Mouse (Mus musculus) megakaryocyte, embryonic 14.5 days (primary cell): ENCODE measurements around the gene Rac3. TPM values are rescaled to one million over a fixed set of nuclear protein-coding genes. Genes with fewer than 3 reads are reported as not detected.

ENCODE experiments used
- H3K27me3 ChIP-seq: replicated peaks from 2 replicates; pipeline ENCODE3; 2012; ENCODE audit warnings: inconsistent platforms
- H3K36me3 ChIP-seq: replicated peaks from 2 replicates; pipeline ENCODE3; 2012; ENCODE audit warnings: low read length, inconsistent platforms, mixed read lengths
- H3K4me1 ChIP-seq: 2 replicates; pipeline ENCODE4 v1.6.1; 2012; ENCODE audit warnings: inconsistent platforms
- H3K4me3 ChIP-seq: replicated peaks from 2 replicates; pipeline ENCODE3; 2012; ENCODE audit warnings: moderate library complexity, mild to moderate bottlenecking, inconsistent platforms
- H3K9me3 ChIP-seq: 2 replicates; pipeline ENCODE4 v1.6.1; 2012; ENCODE audit warnings: inconsistent platforms
- FLI1 ChIP-seq: IDR thresholded peaks from 2 replicates; pipeline ENCODE4 v1.6.1; 2012; ENCODE audit warnings: low read length, inconsistent platforms, mixed read lengths
- GATA1 ChIP-seq: IDR thresholded peaks from 3 replicates; pipeline ENCODE4 v1.6.1; 2012; ENCODE audit warnings: mixed read lengths, low read length, inconsistent platforms, borderline replicate concordance
- polyA plus RNA-seq: library from polyadenylated mRNA; stranded (reverse); fragments of >175 nt; gene quantifications from 2 replicates; pipeline ENCODE4 v1.2.3, GENCODE M21; 2012; ENCODE audit warnings: low replicate concordance; ENCODE audit not compliant: insufficient read depth

The Rac3 gene
- polyA plus RNA-seq, 1 experiment = 1.8 TPM

DNA sequence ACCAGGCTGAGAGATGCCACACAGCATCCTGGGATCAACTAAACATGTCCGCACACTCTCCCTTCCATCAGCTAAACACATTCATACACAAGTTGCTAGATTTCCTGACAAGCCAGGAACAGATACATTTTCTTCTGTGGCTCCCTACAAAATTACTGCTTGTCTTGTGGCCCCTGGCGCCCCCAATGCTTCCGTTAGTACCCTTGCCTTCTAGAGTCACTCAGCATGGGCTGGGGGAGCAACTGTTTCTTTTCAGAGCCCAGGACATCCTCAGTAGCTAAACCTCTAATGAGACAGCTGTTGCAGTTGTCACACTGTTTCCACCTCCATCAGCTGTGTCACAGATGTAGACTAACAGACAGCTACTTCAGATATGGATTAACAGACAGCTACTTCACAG is 51.5 kb downstream of the Rac3 start:
- no peaks in the 10 kb centered on the region for H3K36me3 ChIP-seq
- TF ChIP-seq FLI1 (no peak), GATA1 (no peak)
- H3K9me3 ChIP-seq = no peaks in the 10 kb centered on the region
- no peak overlapping the region for H3K4me3 ChIP-seq
- H3K27me3 ChIP-seq = peaks cover 19% of the 10 kb centered on the region
- peaks cover 25% of the 10 kb centered on the region for H3K4me1 ChIP-seq

Other genes starting within 250 kb of the Rac3 start
- gene Mrpl12, start 236.9 kb upstream of the Rac3 start, polyA plus RNA-seq = 217 and 285 TPM in 2 replicates
- 47.3 and 132 TPM in 2 replicates for gene Slc25a10, start 229.6 kb upstream of the Rac3 start, polyA plus RNA-seq
- gene Gcgr, start 190.8 kb upstream of the Rac3 start, polyA plus RNA-seq = not detected in 2 replicates
- 227 and 338 TPM in 2 replicates for gene Mcrip1, start 171.7 kb upstream of the Rac3 start, polyA plus RNA-seq
- 0.25 TPM in 1 of 2 replicates, not detected in the other for gene Ppp1r27, start 170.3 kb upstream of the Rac3 start, polyA plus RNA-seq
- gene P4hb, start 148.2 kb upstream of the Rac3 start, polyA plus RNA-seq = 1,223 and 1,872 TPM in 2 replicates
- 1,582 and 1,923 TPM in 2 replicates for gene Arhgdia, start 139.8 kb upstream of the Rac3 start, polyA plus RNA-seq
- gene Alyref, start 123.1 kb upstream of the Rac3 start, polyA plus RNA-seq = 25.9 and 253 TPM in 2 replicates
- 247 and 315 TPM in 2 replicates for gene Anapc11, start 123.0 kb upstream of the Rac3 start, polyA plus RNA-seq
- 2.7 and 7.7 TPM in 2 replicates for gene Npb, start 113.0 kb upstream of the Rac3 start, polyA plus RNA-seq
- 143 and 168 TPM in 2 replicates for gene Pcyt2, start 103.5 kb upstream of the Rac3 start, polyA plus RNA-seq
- gene Sirt7, start 96.2 kb upstream of the Rac3 start, polyA plus RNA-seq = 275 and 278 TPM in 2 replicates
- gene Mafg, start 87.9 kb upstream of the Rac3 start, polyA plus RNA-seq = 59.5 and 102 TPM in 2 replicates
- gene Pycr1, start 77.7 kb upstream of the Rac3 start, polyA plus RNA-seq = 3.6 and 7.7 TPM in 2 replicates
- gene Myadml2, start 73.3 kb upstream of the Rac3 start, polyA plus RNA-seq = 0.44 TPM in 1 of 2 replicates, not detected in the other
- 0.46 TPM in 1 of 2 replicates, not detected in the other for gene Notum, start 60.3 kb upstream of the Rac3 start, polyA plus RNA-seq
- 237 and 458 TPM in 2 replicates for gene Aspscr1, start 48.5 kb upstream of the Rac3 start, polyA plus RNA-seq
- 93.0 and 128 TPM in 2 replicates for gene Cenpx, start 7.7 kb upstream of the Rac3 start, polyA plus RNA-seq
- gene Lrrc45, start 7.5 kb upstream of the Rac3 start, polyA plus RNA-seq = 10.0 and 23.5 TPM in 2 replicates
- gene Dcxr, start 5.8 kb downstream of the Rac3 start, polyA plus RNA-seq = 100 and 241 TPM in 2 replicates
- 2.1 TPM in 1 of 2 replicates, not detected in the other for gene Cbr2, start 10.6 kb downstream of the Rac3 start, polyA plus RNA-seq
- gene Hmga1b, start 41.3 kb downstream of the Rac3 start, polyA plus RNA-seq = 601 and 1,141 TPM in 2 replicates
- 26.0 and 43.8 TPM in 2 replicates for gene Rfng, start 62.7 kb downstream of the Rac3 start, polyA plus RNA-seq
- 13.8 and 27.0 TPM in 2 replicates for gene Gps1, start 62.8 kb downstream of the Rac3 start, polyA plus RNA-seq
- gene Dus1l, start 74.9 kb downstream of the Rac3 start, polyA plus RNA-seq = 29.4 and 74.3 TPM in 2 replicates
- gene Fasn, start 103.1 kb downstream of the Rac3 start, polyA plus RNA-seq = 328 and 589 TPM in 2 replicates
- 2.0 TPM in 1 of 2 replicates, not detected in the other for gene Ccdc57, start 211.4 kb downstream of the Rac3 start, polyA plus RNA-seq
- gene Slc16a3, start 227.0 kb downstream of the Rac3 start, polyA plus RNA-seq = 673 and 816 TPM in 2 replicates